Mouse (Mus musculus) forebrain, embryonic 12.5 days (tissue): Measurements from ENCODE around the gene Ablim1. TPM values are rescaled to one million over a fixed set of nuclear protein-coding genes. Genes with fewer than 3 reads are reported as not detected.

Source experiments
- ATAC-seq: fragments of 200-750 bp; cut with Nextera tagmentation; 2 replicates; pipeline ENCODE4 v1.8.0; 2017; ENCODE audit warnings: moderate TSS enrichment; ENCODE audit not compliant: low FRiP score
- H3K27ac ChIP-seq: fragments of 300-500 bp; sonication (generic); 2 replicates; pipeline ENCODE4 v1.5.1; 2016; ENCODE audit warnings: mild to moderate bottlenecking
- H3K27me3 ChIP-seq: fragments of 300-500 bp; sonication (generic); 2 replicates; pipeline ENCODE4 v1.6.1; 2016; ENCODE audit warnings: mild to moderate bottlenecking
- H3K36me3 ChIP-seq: fragments of 300-500 bp; sonication (generic); replicated peaks from 2 replicates; pipeline ENCODE4 v1.6.1; 2016; ENCODE audit warnings: mild to moderate bottlenecking
- H3K4me1 ChIP-seq: fragments of 300-500 bp; sonication (generic); 2 replicates; pipeline ENCODE4 v1.6.1; 2016
- H3K4me2 ChIP-seq: fragments of 300-500 bp; sonication (generic); 2 replicates; pipeline ENCODE4 v1.6.1; 2016; ENCODE audit warnings: mild to moderate bottlenecking, moderate library complexity
- H3K4me3 ChIP-seq: fragments of 300-500 bp; sonication (generic); replicated peaks from 2 replicates; pipeline ENCODE4 v1.5.1; 2016; ENCODE audit warnings: mild to moderate bottlenecking
- H3K9ac ChIP-seq: fragments of 300-500 bp; sonication (generic); 2 replicates; pipeline ENCODE4 v1.6.1; 2016; ENCODE audit warnings: mild to moderate bottlenecking
- H3K9me3 ChIP-seq: fragments of 300-500 bp; sonication (generic); 2 replicates; pipeline ENCODE4 v1.6.1; 2016
- whole genome bisulfite sequencing: fragments of 180-500 bp; shearing (Covaris S2); methylation state at CpG from one replicate; pipeline ENCODE4 v1.1.7; 2016; 5-methylcytosine and 5-hydroxymethylcytosine counted together
- polyA plus RNA-seq: library from polyadenylated mRNA; unstranded; fragments of >200 nt; fragmentation: Nextera tagmentation; extraction: Ambion mirVana; gene quantifications from 2 replicates; pipeline ENCODE4 v1.2.1, GENCODE M21; 2016

The Ablim1 gene
- polyA plus RNA-seq, 1 experiment from 2014 or later: 17.7 TPM

DNA sequence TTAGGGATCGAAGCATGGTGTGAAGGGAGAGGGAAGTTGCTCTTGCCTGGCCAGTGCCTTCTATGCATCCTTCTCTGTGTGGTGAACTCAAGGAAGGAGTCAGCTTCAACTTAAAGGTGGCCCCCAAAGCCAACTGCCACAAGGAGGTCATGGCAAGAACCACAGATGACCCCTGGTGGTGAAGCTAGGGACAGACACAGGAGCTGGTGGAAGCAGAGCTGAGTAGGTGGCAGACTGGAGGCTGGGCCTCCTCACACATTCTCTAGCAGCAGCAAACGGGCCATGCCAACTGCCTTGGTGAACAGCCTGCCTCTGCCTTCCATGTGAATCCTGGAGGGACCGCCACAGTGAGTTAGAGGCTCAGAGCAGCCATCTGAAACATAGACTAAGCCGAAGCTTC lies 283.1 kb downstream of the Ablim1 start:
- no peak overlapping the region for H3K4me2 ChIP-seq
- H3K36me3 ChIP-seq: no peaks in the 10 kb centered on the region
- H3K4me1 ChIP-seq: peaks cover 8% of the 10 kb centered on the region
- H3K9me3 ChIP-seq: peaks cover 5% of the 10 kb centered on the region; the same call in 1 of the 2 replicates
- no peaks in the 10 kb centered on the region for H3K27me3 ChIP-seq
- ATAC-seq: no peak
- WGBS: 76% methylated on average over 4 of the region's 4 CpGs
- no peak overlapping the region for H3K4me3 ChIP-seq
- no peak overlapping the region for H3K27ac ChIP-seq
- H3K9ac ChIP-seq: no peak overlapping the region

GRCm38 (mm10) chr19:57029461-57029860 lies 285.3 kb downstream of the Ablim1 start:
- Histone ChIP-seq H3K4me2 (no peak overlapping the region), H3K4me3 (no peak overlapping the region), H3K9me3 (peaks cover 7% of the 10 kb centered on the region; the same call in 1 of the 2 replicates), H3K9ac (no peak overlapping the region), H3K27me3 (no peaks in the 10 kb centered on the region), H3K27ac (no peak overlapping the region), H3K4me1 (peaks cover 8% of the 10 kb centered on the region), H3K36me3 (no peaks in the 10 kb centered on the region)
- 89% methylated on average over 6 of the region's 6 CpGs for WGBS
- no peak for ATAC-seq

DNA sequence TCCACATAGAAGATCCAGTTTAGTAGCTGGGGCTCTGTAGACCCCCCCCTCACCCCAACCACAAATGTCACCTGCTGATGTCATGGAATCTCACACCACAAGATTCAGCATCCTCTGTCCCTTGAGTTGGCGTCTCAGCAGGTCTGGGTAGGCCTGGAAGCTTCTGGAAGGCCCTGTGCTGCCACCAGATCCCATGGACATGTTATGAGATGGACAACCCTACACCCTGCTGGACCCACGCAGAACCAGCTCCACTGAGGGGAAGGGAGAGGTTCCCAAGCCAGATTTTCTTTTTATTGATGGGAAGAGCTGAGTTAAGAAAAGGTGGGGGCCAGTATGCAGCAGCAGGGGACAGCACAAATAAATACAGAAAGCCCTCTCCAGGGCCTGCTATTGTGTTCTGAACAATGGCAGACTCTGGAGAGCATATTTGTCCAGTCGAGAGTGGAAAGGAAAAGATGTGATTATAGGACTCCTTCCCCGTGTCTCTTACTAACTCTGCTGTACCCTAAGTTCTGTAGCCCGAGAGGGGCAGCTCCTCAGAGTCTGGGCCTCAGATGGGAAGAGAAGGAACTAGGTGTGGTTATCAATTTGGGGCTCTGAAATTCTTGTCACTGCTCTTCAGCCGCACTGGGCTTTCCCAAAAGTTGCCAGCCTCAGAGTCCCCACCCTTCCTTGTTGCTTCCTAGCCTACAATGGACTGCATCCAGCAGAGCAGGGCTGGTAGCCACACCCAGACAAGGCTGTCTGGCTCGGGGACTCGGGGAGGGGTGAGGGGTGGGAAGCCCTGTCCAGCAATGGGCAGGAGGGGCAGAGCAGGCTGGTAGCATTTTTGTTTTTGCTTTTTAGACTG lies 286.2 kb downstream of the Ablim1 start:
- Histone ChIP-seq H3K9ac (no peak overlapping the region), H3K36me3 (no peaks in the 10 kb centered on the region), H3K27ac (no peak overlapping the region), H3K4me3 (no peak overlapping the region), H3K4me2 (no peak overlapping the region), H3K4me1 (peaks cover 8% of the 10 kb centered on the region), H3K27me3 (no peaks in the 10 kb centered on the region), H3K9me3 (peaks cover 7% of the 10 kb centered on the region; the same call in 1 of the 2 replicates)
- ATAC-seq: no peak
- 38% methylated on average over 8 of the region's 8 CpGs for WGBS

GRCm38 (mm10) chr19:57026501-57026900 lies 288.2 kb downstream of the Ablim1 start:
- Histone ChIP-seq H3K27me3 (no peaks in the 10 kb centered on the region), H3K27ac (no peak overlapping the region), H3K9me3 (peaks cover 7% of the 10 kb centered on the region; the same call in 1 of the 2 replicates), H3K4me1 (peaks cover 8% of the 10 kb centered on the region), H3K4me2 (no peak overlapping the region), H3K4me3 (no peak overlapping the region), H3K9ac (no peak overlapping the region), H3K36me3 (no peaks in the 10 kb centered on the region)
- 73% methylated on average over 4 of the region's 4 CpGs for WGBS
- no peak for ATAC-seq

GRCm38 (mm10) chr19:57017785-57018179 lies 296.9 kb downstream of the Ablim1 start:
- ATAC-seq: no peak
- Histone ChIP-seq H3K27ac (no peak overlapping the region), H3K4me2 (no peak overlapping the region), H3K27me3 (0 out of 2 replicates have a peak, but pooled peaks cover 3% of the 10 kb centered on the region), H3K9ac (no peak overlapping the region), H3K9me3 (no peaks in the 10 kb centered on the region), H3K36me3 (no peaks in the 10 kb centered on the region), H3K4me3 (no peak overlapping the region), H3K4me1 (peaks cover 12% of the 10 kb centered on the region)
- WGBS: 85% methylated on average over 8 of the region's 8 CpGs

- Histone ChIP-seq H3K9me3 (no peaks in the 10 kb centered on the region), H3K36me3 (no peaks in the 10 kb centered on the region), H3K27ac (no peak overlapping the region), H3K9ac (no peak overlapping the region), H3K4me3 (no peak overlapping the region), H3K4me2 (no peak overlapping the region), H3K27me3 (0 out of 2 replicates have a peak, but pooled peaks cover 3% of the 10 kb centered on the region), H3K4me1 (peaks cover 12% of the 10 kb centered on the region)
- no peak for ATAC-seq
- WGBS: 56% methylated on average over 15 of the region's 15 CpGs
Measured at GRCm38 (mm10) chr19:57016995-57017784, 297.5 kb downstream of the Ablim1 start.

GRCm38 (mm10) chr19:57014808-57015207 lies 299.9 kb downstream of the Ablim1 start:
- Histone ChIP-seq H3K27me3 (peaks cover 9% of the 10 kb centered on the region; the same call in 1 of the 2 replicates), H3K4me3 (no peak overlapping the region), H3K4me1 (peaks cover 12% of the 10 kb centered on the region), H3K27ac (no peak overlapping the region), H3K4me2 (no peak overlapping the region), H3K36me3 (no peaks in the 10 kb centered on the region), H3K9ac (no peak overlapping the region), H3K9me3 (no peaks in the 10 kb centered on the region)
- ATAC-seq: no peak
- WGBS: 92% methylated on average over 3 of the region's 3 CpGs

DNA sequence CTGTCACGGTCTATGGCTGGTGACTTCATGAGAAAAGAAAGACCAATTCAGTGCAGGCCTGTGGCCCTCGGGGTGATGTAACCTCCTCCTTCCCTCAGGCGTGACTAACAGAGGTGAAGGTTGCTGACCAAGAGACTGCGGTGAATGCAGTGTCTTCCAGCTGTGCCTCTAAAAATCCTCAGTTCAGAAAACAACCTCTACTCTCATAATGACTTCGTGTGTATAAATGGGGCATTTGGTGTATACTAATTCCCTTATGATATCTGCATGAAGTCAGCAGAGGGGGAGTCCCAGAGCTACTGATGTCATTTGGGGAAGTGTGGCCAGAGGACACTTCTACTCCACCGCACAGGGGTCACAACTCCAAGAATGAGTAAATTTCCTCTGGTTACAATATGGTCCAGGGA lies 301.4 kb downstream of the Ablim1 start:
- Histone ChIP-seq H3K9ac (no peak overlapping the region), H3K4me2 (no peak overlapping the region), H3K36me3 (no peaks in the 10 kb centered on the region), H3K27ac (no peak overlapping the region), H3K9me3 (no peaks in the 10 kb centered on the region), H3K4me1 (peaks cover 20% of the 10 kb centered on the region), H3K27me3 (peaks cover 22% of the 10 kb centered on the region), H3K4me3 (no peak overlapping the region)
- no peak for ATAC-seq
- 57% methylated on average over 6 of the region's 6 CpGs for WGBS

- H3K4me2 ChIP-seq: no peak overlapping the region
- no peak for ATAC-seq
- H3K9ac ChIP-seq: no peak overlapping the region
- peaks cover 34% of the 10 kb centered on the region for H3K27me3 ChIP-seq
- no peak overlapping the region for H3K27ac ChIP-seq
- WGBS: 82% methylated on average over 3 of the region's 3 CpGs
- no peaks in the 10 kb centered on the region for H3K9me3 ChIP-seq
- peaks cover 31% of the 10 kb centered on the region for H3K4me1 ChIP-seq
- no peaks in the 10 kb centered on the region for H3K36me3 ChIP-seq
- no peak overlapping the region for H3K4me3 ChIP-seq
Measured at GRCm38 (mm10) chr19:57012068-57012467, 302.7 kb downstream of the Ablim1 start.

GRCm38 (mm10) chr19:57010064-57010463 lies 304.7 kb downstream of the Ablim1 start:
- Histone ChIP-seq H3K4me2 (no peak overlapping the region), H3K4me1 (peaks cover 25% of the 10 kb centered on the region), H3K9ac (no peak overlapping the region), H3K27me3 (peaks cover 51% of the 10 kb centered on the region), H3K36me3 (no peaks in the 10 kb centered on the region), H3K4me3 (no peak overlapping the region), H3K9me3 (no peaks in the 10 kb centered on the region), H3K27ac (no peak overlapping the region)
- no peak for ATAC-seq
- 39% methylated on average over 4 of the region's 4 CpGs for WGBS

- Histone ChIP-seq H3K4me1 (peaks cover 25% of the 10 kb centered on the region), H3K4me2 (no peak overlapping the region), H3K27me3 (peaks cover 51% of the 10 kb centered on the region), H3K27ac (no peak overlapping the region), H3K36me3 (no peaks in the 10 kb centered on the region), H3K9me3 (no peaks in the 10 kb centered on the region), H3K9ac (no peak overlapping the region), H3K4me3 (no peak overlapping the region)
- ATAC-seq: no peak
- whole genome bisulfite sequencing: 48% methylated on average over 4 of the region's 4 CpGs
Measured at GRCm38 (mm10) chr19:57009653-57010052, 305.1 kb downstream of the Ablim1 start.
